Mouse (Mus musculus) right cerebral cortex, adult 18-20 months (tissue): Measurements from ENCODE around the gene Plekha6.

ENCODE experiments used
- DNase-seq: peaks from one replicate; pipeline ENCODE4 v3.0.0; 2022; ENCODE audit warnings: mixed read lengths

Gene Plekha6

DNA sequence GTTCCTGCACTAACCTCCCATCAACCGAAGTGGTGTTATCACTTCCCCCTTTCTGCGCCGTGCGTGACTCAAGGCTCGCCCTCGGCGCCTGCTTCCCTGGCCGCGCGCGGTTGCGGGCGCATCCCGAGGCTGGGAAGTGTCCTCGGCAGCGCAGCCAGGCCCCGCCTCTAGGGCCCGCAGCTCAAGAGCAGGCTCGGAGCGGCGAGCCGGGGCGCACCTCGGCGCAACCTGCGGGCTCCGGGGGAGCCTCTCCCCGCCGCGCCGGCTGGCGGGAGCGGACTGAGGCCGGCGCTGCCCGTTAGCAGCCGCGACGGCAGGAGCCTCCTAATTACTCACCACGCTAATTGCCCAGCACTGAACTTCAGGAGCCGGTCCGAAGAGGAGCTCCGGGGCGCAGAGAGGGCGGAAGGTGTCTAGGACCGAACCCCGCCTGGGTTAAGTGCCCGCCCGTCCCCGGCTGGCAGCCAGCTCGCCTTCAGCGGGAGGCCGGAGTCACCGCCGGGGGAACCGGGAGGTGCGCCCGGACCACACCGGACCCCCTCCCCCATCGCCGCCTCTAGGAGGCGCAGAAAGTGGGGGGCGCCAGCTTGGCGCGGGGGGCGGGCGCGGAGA, at the start of gene Plekha6:
Plekha6 (plus strand) TSS at position 391 of the 612 bp plus-strand sequence.
- DNase-seq, result no peak

DNA sequence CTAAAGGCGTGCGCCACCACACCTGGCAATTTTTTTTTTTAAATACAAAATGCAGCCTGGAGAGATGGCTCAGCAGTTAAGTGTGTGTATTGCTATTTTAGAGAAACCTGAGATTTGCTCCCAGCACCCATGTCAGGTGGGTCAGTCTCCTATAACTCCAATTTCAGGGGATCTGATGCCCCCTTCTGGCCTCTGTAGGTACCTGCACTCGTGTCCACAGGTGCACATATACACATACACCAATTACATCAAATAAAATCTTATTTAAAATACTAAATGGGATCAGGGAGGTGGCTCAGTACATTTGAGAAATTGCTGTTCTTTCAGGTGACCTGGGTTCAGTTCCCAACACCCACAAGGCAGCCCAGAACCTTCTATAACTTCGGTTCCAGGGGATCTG, 47.9 kb upstream of the Plekha6 start:
- DNase-seq, result no peak

GRCm38 (mm10) chr1:133118127-133118526, 45.9 kb upstream of the Plekha6 start:
- DNase-seq, result no peak

GRCm38 (mm10) chr1:133118844-133119243, 45.2 kb upstream of the Plekha6 start:
- DNase-seq, result no peak

GRCm38 (mm10) chr1:133119931-133120712, 43.9 kb upstream of the Plekha6 start:
- DNase-seq, result no peak

GRCm38 (mm10) chr1:133121246-133121645, 42.8 kb upstream of the Plekha6 start:
- DNase-seq, result no peak

DNA sequence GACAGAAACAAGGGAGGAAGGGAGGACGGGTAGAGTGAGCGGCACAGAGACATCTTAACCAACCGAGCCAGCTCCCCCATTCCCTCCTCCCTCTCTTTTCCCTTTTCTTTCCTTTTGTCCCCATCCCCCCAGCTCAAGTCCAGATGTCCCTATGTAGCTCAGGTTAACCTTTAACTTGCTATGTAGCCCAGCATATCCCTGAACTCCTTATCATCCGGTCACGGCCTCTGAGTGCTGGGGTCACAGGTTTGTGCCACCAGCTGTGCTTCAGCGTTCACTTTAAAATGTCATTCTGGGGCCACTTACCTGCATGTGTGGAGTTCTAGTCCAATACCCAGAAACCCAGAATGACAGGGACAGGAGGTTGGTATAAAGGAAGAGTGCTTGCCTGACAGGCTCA, 39.9 kb upstream of the Plekha6 start:
- no peak for DNase-seq

DNA sequence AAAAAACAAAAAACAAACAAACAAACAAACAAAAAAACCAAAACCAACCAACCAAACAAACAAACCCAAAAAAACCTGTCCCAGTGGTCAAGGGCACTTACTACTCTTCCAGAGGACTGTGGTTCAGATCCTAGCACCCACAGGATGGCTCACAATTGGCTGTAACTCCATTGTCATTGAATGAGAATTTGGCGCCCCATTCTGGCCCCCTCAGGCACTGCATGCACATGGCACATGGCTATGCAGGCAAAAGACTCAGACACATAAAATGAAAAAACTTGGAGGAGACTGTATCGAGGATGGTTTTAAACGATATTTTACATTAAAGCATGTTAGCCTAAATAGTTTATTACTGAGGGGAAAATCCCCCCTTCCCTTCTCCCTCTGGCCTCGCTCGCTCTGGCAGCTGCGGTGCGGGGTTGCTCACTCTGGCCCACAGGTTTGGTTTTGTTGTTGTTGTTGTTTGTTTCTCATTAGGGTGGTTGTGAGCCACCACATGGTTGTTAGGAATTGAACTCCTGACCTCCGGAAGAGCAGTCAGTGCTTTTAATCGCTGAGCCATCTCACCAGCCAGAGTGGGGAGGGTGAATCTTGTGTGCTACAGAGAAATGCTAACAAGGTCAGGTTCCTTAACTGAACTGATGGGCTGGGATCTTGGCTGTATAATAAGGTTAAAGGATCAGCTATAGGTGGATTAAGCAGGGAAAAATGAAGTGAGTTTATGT, 38.2 kb upstream of the Plekha6 start:
- no peak for DNase-seq

GRCm38 (mm10) chr1:133126365-133126740, 37.7 kb upstream of the Plekha6 start:
- DNase-seq, result no peak

GRCm38 (mm10) chr1:133127328-133127727, 36.7 kb upstream of the Plekha6 start:
- no peak for DNase-seq

DNA sequence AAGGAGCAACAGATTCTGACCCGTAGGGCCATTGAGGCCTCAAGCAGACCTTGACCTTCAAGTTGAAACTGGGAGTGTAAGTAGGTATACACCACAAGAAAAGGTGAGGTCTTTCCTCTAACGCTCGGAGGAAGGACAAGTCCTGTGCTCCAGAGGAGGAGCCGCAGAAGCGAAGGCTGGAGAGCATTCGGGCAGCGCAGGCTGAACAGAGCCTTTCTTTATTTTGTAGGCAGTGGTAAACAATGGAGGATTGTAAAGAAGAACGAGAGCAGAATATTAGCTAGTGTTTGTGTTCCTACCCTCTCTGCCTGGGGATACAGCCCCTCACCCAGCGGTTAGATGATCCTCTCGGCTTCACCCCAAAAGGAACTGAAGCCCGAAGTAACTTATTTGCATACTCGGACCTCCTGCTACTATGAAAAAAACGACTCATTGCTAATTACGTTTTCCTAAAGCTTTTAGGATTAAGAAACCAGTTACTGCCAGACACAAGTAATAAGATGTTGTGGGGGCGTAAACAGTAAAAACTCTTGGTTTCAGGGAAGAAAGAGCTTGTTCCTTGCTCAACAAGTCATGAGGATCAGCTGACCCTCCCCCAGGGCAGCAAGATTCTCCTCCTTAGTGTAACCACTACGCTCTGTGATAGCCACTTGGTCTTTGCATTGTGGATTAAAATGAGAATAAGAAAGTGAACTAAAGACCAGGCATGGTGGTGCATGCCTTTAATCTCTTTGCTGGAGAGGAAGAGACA, 34.4 kb upstream of the Plekha6 start:
- DNase-seq, result peak; percentile 21

DNA sequence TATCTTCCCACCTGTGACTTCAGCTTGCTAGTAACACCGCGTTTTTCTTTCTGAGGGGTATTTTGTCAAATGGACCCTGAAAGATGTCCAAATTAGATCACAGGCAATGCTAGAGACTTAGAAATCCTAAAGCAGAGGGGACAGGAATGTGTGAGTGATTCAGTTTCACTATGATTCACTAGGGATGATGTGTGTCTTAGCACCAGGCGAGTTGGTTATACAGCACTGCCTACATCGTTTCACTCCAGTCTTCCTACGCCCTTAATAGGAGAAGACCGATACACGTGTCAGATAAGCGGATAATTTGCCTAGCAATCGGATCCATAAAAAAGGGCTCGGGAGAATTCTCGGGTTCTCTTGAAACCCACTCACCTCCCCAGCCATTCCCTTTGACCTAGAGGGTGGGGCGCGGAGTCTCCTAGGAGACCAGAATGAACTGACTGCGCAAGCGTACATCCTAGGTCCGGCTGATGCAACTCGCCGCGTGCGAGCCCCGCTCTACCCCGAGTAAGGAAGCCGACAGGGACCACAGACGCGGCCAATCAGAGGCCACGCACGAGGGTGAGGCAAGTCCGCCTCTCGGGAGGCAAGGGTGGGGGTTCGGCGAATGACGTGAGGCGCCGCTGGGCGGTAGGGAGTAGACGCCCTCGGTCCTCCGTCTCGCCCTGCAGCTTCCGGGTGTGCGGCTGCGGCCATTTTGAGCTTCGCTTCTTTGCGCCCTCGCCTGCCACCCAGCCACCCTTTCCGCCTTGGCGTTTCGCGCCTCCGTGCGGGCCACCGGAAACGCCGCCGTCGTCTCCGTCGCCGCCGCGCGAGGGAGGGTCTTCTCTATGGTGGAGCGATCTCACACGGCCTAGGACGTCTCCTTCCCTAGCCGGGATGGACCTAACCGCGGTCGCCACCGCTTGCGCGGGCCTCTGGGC, 33.1 kb upstream of the Plekha6 start, which contains the start of gene Ppp1r15b:
Ppp1r15b (plus strand) TSS at position 506 of the 923 bp plus-strand sequence.
- peak; percentile 100 for DNase-seq

- no peak for DNase-seq
These were observed 32.5 kb upstream of the Plekha6 start for GRCm38 (mm10) chr1:133131561-133131905.

DNA sequence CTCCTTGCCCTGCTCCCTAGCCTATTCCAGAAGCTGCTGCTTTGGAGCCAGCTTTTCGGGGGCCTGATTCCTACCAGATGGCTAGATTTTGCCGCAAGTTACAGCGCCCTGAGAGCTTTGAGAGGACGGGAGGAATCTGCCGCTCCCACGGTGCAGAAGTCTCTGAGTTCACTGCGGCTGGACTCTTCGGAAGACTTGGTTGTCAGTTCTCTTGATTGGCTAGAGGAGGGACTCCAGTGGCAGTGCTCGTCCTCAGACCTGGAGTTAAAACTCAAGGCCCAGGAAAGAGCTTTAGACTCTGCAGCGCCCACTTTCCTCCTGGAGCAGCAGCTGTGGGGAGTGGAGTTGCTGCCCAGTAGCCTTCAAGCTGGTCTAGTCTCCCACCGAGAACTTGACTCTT, 32.1 kb upstream of the Plekha6 start:
- no peak for DNase-seq

DNA sequence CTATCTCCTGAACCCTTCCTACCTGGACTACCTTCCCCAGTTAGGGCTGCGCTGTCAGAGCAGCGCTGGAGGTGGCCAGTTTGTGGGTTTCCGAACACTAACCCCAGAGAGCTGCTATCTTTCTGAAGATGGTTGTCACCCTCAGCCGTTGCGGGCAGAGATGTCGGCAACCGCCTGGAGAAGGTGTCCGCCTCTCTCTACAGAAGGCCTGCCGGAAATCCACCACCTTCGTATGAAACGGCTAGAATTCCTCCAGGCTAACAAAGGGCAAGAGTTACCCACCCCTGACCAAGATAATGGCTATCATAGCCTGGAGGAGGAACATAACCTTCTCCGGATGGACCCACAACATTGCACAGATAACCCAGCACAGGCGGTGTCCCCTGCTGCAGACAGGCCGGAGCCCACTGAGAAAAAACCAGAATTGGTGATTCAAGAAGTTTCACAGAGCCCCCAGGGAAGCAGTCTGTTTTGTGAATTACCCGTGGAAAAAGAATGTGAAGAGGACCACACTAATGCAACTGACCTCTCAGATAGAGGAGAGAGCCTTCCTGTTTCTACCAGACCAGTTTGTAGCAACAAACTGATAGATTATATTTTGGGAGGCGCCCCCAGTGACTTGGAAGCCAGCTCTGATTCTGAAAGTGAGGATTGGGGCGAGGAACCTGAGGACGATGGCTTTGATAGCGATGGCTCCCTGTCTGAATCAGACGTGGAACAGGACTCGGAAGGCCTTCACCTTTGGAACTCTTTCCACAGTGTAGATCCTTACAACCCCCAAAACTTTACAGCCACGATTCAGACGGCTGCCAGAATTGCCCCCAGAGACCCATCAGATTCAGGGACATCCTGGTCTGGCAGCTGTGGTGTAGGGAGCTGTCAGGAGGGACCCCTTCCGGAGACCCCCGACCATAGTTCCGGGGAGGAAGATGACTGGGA, 31.4 kb upstream of the Plekha6 start:
- no peak for DNase-seq

DNA sequence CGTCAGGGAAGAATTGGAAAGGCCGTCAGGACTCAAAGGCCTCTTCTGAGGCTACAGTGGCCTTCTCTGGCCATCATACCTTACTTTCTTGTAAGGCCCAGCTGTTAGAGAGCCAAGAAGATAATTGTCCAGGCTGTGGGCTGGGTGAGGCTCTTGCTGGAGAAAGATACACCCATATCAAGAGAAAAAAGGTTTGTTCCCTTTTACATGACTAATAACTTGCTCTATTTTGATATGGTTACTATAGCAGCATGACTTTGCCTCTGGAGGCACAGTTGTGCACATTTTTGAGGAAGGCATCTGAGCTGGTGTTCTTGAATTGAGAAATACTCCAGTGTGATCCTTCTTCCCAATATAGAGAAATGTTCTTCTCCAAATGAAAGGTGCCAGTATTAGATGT, 30.6 kb upstream of the Plekha6 start:
- no peak for DNase-seq

DNA sequence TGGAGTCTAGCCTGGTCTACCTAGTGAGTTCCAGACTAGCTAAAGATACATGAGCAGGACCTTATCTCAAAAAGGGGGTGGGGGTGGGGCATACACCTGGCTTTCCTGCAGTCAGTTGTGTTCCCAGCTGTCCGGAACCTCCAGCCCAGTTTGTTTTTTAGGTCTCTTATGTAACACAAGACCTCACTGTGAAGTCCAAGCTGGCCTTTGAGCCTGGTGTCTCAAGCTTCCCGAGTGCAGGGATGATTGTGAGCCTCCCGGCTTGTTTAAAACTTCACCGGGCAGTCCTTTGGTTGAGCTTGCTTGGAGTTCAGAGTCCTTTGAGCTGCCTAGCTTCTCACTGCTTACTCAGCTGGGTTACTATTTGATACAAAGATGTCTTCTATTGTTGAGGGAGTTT, 29.9 kb upstream of the Plekha6 start:
- DNase-seq, result no peak

- no peak for DNase-seq
These were observed 29.1 kb upstream of the Plekha6 start for GRCm38 (mm10) chr1:133134881-133135280.

GRCm38 (mm10) chr1:133135808-133136207, 28.2 kb upstream of the Plekha6 start:
- no peak for DNase-seq

GRCm38 (mm10) chr1:133138401-133138800, 25.6 kb upstream of the Plekha6 start:
- DNase-seq, result no peak
